Mouse (Mus musculus) hindbrain, embryonic 14.5 days (tissue): Measurements from ENCODE around the gene Kcnj11. TPM values are rescaled to one million over a fixed set of nuclear protein-coding genes. Genes with fewer than 3 reads are reported as not detected.

Experiments
- ATAC-seq: fragments of 200-750 bp; cut with Nextera tagmentation; 2 replicates; pipeline ENCODE4 v1.8.0; 2017; ENCODE audit warnings: moderate number of reproducible peaks, mild to moderate bottlenecking, moderate TSS enrichment, moderate library complexity; ENCODE audit not compliant: low FRiP score
- DNase-seq: peaks from one replicate; pipeline ENCODE4 v3.0.0-alpha.2; 2015; ENCODE audit warnings: low spot score
- H3K27ac ChIP-seq: fragments of 300-500 bp; sonication (generic); 2 replicates; pipeline ENCODE4 v1.5.1; 2014; ENCODE audit warnings: mild to moderate bottlenecking, moderate library complexity
- H3K27me3 ChIP-seq: fragments of 300-500 bp; sonication (generic); 2 replicates; pipeline ENCODE4 v1.6.1; 2014; ENCODE audit warnings: mild to moderate bottlenecking, low read length, mixed read lengths; ENCODE audit not compliant: control insufficient read depth, insufficient read depth
- H3K36me3 ChIP-seq: fragments of 300-500 bp; sonication (generic); replicated peaks from 2 replicates; pipeline ENCODE4 v1.6.1; 2014; ENCODE audit not compliant: control insufficient read depth, insufficient read depth
- H3K4me1 ChIP-seq: fragments of 300-500 bp; sonication (generic); replicated peaks from 2 replicates; pipeline ENCODE4 v1.6.1; 2014; ENCODE audit warnings: antibody characterized with exemption, low read length, mixed read lengths; ENCODE audit not compliant: control insufficient read depth, insufficient read depth
- H3K4me2 ChIP-seq: fragments of 300-500 bp; sonication (generic); replicated peaks from 2 replicates; pipeline ENCODE4 v1.6.1; 2014; ENCODE audit warnings: mild to moderate bottlenecking, moderate library complexity
- H3K4me3 ChIP-seq: fragments of 300-500 bp; sonication (generic); replicated peaks from 2 replicates; pipeline ENCODE4 v1.5.1; 2014; ENCODE audit warnings: mild to moderate bottlenecking, low read length
- H3K9ac ChIP-seq: fragments of 300-500 bp; sonication (generic); 2 replicates; pipeline ENCODE4 v1.6.1; 2014
- H3K9me3 ChIP-seq: fragments of 300-500 bp; sonication (generic); 2 replicates; pipeline ENCODE4 v1.6.1; 2016; ENCODE audit warnings: low read length; ENCODE audit not compliant: control insufficient read depth
- WGBS: fragments of 180-500 bp; shearing (Covaris S2); extraction: QIAGEN DNeasy Blood & Tissue Kit; methylation state at CpG from one replicate; pipeline ENCODE4 v1.1.7; 2014; 5-methylcytosine and 5-hydroxymethylcytosine counted together
- polyA plus RNA-seq: library from polyadenylated mRNA; unstranded; fragments of >200 nt; fragmentation: Nextera tagmentation; extraction: Ambion mirVana; gene quantifications from 2 replicates; pipeline ENCODE4 v1.2.1, GENCODE M21; 2014

Gene Kcnj11
- polyA plus RNA-seq, result 1.2 and 1.5 TPM in 2 replicates

DNA sequence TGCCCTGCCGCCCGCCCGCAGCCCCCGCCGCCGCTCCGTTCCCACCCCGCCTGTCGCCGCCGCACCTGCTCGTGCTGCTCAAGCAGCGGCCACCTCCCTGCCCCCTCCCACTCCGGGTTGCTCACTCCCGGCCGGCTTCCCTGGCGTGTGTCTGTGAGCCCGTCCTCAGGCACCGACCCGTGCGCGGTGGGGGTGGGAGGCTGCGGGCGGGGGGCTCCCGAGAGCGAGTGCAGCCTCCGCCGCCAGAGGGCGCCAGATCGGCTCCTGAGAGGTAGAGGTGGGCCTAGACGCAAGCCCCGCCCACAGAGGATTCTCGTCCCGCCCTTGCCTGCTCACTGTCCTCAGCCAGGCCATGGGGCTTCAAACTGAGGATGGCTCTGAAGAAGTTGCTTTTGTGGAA lies at the start of gene Kcnj11:
Gene Kcnj11 (minus strand): TSS at position 202 of the 400 bp plus-strand sequence.
- Histone ChIP-seq H3K4me1 (peaks cover 8% of the 10 kb centered on the region), H3K9me3 (no peaks in the 10 kb centered on the region), H3K9ac (peak within 1 kb of the TSS; percentile 85), H3K27ac (0 out of 2 replicates have a peak within 1 kb of the TSS, but pooled peaks have one; percentile 29), H3K27me3 (no peaks in the 10 kb centered on the region), H3K4me2 (peak within 1 kb of the TSS; percentile 77), H3K4me3 (peak within 1 kb of the TSS; percentile 66), H3K36me3 (no peaks in the 10 kb centered on the region)
- DNase-seq, result peak; percentile 94
- WGBS, result 1% methylated on average over 31 of the region's 34 CpGs
- peak; percentile 81 for ATAC-seq

DNA sequence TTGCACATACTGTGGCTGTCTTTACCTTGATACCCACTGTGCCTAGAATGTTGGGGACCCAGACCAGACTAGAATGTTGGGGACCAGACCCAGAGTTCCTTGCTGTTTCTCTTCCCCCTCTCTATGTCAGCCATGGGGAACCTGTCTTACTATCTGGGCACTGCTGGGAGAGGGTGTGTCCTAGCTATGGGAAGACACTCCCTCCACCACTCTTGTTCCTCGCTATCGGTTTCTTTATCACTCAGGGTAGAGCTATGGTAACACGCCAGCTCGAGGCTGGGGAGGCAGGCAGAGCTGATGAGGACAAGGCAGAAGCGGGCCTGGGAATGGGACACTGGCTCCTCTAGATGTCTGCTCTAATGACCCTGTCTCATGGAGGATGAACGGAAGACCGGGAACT lies 46.9 kb upstream of the Kcnj11 start:
- H3K9me3 ChIP-seq, result no peaks in the 10 kb centered on the region
- H3K36me3 ChIP-seq, result no peaks in the 10 kb centered on the region
- ATAC-seq, result no peak
- H3K27ac ChIP-seq, result no peak overlapping the region
- H3K4me3 ChIP-seq, result no peak overlapping the region
- no peaks in the 10 kb centered on the region for H3K27me3 ChIP-seq
- no peak for DNase-seq
- no peaks in the 10 kb centered on the region for H3K4me1 ChIP-seq
- WGBS, result 89% methylated on average over 7 of the region's 7 CpGs
- no peak overlapping the region for H3K9ac ChIP-seq
- no peak overlapping the region for H3K4me2 ChIP-seq

DNA sequence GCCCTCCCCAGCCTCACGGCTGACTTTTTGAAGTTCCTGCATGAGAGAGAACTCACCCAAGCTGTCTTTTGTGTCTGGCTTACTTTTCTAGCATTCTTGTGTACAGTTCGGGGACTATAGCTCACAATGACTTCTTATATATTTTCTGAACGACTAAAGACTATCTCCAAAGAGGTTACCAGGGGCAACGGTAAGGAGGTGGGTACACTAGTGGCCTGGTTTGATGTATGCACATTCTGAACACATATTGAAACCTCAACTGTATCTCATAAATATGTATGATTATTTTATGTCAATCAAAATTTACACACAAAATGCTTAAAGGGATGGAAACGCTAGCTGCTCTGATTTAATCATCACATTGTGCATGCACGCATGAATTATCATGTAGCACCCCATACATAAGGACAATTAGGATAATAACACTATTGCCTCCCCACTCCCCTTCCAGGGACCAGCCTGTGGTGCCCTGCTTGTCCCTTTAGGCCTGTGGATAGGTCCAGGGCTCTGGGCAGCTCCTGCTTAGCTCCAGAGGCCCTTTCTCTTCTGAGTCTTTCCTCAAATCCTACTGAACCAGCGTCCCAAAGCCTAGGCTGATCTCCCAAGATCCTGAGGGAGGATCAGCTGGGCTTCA lies 46.2 kb upstream of the Kcnj11 start:
- ATAC-seq (no peak; the same call in 1 of the 2 replicates), DNase-seq (no peak)
- Histone ChIP-seq H3K9me3 (no peaks in the 10 kb centered on the region), H3K9ac (no peak overlapping the region), H3K4me3 (no peak overlapping the region), H3K36me3 (no peaks in the 10 kb centered on the region), H3K27ac (no peak overlapping the region), H3K4me2 (no peak overlapping the region), H3K4me1 (no peaks in the 10 kb centered on the region), H3K27me3 (no peaks in the 10 kb centered on the region)
- WGBS, result 53% methylated on average over 7 of the region's 7 CpGs

DNA sequence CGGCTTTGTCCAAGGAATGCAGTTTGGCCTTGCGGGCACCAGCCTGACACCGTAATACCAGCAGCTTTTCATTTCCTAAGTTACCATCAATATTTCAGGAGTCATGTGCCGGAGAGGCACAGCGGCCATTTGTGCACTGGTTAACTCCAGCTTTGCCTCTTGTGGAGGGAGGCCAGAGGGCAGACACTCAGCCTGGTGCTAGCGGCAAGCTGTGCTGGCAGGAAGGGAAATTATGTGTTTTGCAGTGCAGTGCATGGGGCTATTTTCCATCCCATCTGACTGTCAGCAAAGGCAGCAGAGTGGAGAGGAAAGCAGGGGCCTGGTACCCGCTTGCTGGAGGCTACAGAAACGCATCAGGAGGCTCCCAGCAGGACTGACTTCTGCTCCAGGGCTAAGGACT lies 43.5 kb upstream of the Kcnj11 start:
- 52% methylated on average over 8 of the region's 8 CpGs for whole genome bisulfite sequencing
- no peak overlapping the region for H3K4me2 ChIP-seq
- H3K9me3 ChIP-seq, result no peaks in the 10 kb centered on the region
- H3K4me1 ChIP-seq, result no peaks in the 10 kb centered on the region
- H3K36me3 ChIP-seq, result no peaks in the 10 kb centered on the region
- peak overlapping the region; percentile 27; the same call in 1 of the 2 replicates for H3K27ac ChIP-seq
- ATAC-seq, result peak; percentile 38; the same call in 1 of the 2 replicates
- DNase-seq, result no peak
- H3K27me3 ChIP-seq, result no peaks in the 10 kb centered on the region
- H3K4me3 ChIP-seq, result no peak overlapping the region
- H3K9ac ChIP-seq, result 0 out of 2 replicates have a peak overlapping the region, but pooled peaks have one; percentile 1

DNA sequence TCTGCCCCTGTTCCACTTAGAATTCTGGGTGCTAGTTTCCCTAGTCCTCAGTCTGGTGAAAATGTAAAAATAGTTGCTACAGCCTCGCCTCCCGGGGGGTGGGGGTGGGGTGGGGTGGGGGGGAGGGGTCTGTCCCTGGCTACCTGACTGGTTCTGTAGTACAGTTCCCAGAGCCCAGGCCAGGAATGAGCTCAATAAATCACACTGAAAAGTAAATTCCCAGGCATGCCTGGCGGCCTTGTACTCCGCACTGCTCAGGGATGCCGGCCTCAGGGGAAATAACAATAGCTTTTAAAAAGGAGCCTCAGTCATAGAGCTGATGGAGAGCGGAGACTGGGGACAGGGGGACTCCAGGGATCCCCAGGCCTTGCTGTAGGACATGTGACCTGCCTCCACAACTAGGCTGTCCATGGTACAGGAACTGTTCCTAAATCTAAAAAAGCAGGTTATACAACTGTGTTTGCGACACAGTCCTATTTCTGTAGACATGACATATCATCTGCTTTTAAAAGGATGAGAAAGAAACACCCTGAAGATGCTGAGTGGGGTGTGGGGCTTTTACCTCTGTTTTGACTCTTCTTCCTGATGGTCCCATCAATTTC lies 37.9 kb upstream of the Kcnj11 start:
- DNase-seq (no peak), ATAC-seq (no peak)
- H3K27ac ChIP-seq, result no peak overlapping the region
- H3K4me1 ChIP-seq, result peaks cover 5% of the 10 kb centered on the region
- WGBS, result 29% methylated on average over 7 of the region's 7 CpGs
- H3K4me2 ChIP-seq, result no peak overlapping the region
- H3K9ac ChIP-seq, result no peak overlapping the region
- H3K4me3 ChIP-seq, result no peak overlapping the region
- no peaks in the 10 kb centered on the region for H3K27me3 ChIP-seq
- no peaks in the 10 kb centered on the region for H3K9me3 ChIP-seq
- H3K36me3 ChIP-seq, result no peaks in the 10 kb centered on the region

DNA sequence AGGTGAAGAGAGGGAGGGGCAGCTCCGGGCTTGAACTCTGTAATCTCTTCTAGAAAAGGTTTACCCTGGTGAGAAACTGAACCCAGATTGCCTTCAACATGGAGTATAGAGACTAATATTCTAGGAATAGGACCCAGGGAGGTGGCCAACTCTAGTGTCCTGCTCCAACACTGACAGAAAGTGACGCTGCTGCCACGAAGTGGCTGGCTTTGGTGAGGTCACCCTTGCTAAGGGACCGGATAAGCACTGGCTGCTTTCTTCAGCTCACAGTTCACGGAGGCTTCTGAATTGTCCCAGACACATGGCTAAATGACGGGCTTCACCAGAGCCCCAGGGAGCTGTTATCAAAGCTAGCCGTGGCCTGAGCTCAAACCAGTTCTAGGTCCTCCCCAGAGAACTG lies 33.3 kb upstream of the Kcnj11 start:
- Histone ChIP-seq H3K9ac (no peak overlapping the region), H3K9me3 (no peaks in the 10 kb centered on the region), H3K4me3 (no peak overlapping the region), H3K4me2 (no peak overlapping the region), H3K27ac (no peak overlapping the region), H3K36me3 (no peaks in the 10 kb centered on the region), H3K27me3 (no peaks in the 10 kb centered on the region), H3K4me1 (peaks cover 15% of the 10 kb centered on the region)
- 31% methylated on average over 7 of the region's 7 CpGs for WGBS
- ATAC-seq, result no peak
- DNase-seq, result no peak

DNA sequence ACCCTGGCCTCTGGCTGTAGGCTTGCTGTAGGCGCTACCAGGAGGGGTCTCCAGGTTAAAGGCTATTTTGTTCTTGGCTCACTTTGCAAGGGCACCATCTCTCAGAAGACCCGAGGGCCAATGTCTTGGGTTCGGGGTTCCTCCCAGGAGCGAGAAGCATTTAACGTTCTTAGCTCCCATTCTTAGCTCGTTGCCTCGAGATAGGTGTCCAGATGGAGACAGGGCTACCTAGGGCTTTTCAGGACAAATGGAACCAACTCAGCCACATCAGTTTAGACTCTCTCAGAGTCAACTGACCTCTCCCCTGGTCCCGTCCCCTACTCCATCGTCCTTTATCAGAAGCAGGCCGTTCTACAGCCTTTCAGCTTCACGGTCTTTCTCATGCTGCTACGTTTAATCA lies 31.7 kb upstream of the Kcnj11 start:
- Histone ChIP-seq H3K4me3 (no peak overlapping the region), H3K36me3 (no peaks in the 10 kb centered on the region), H3K9me3 (no peaks in the 10 kb centered on the region), H3K4me2 (no peak overlapping the region), H3K9ac (no peak overlapping the region), H3K4me1 (peaks cover 15% of the 10 kb centered on the region), H3K27me3 (no peaks in the 10 kb centered on the region), H3K27ac (no peak overlapping the region)
- ATAC-seq (no peak), DNase-seq (no peak)
- WGBS, result 87% methylated on average over 12 of the region's 12 CpGs

DNA sequence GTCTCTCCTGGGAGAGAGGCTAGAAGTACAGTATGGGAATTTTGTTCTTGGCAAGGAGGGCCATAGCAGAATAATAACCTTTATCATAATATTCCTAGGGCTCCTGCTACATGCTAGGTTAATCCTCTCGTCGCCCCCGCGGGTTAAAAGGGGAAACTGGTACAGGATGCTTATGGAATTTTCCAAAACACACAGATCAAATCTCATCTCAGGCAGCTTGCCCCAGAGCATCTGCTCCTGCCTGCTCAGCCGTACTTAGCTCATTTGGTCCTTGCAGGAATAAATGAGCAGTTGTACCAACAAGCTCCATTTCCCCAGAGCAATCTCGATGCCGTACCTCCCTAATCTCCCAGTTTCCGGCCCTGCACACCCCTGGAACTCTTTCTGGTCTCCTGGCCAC lies 31.2 kb upstream of the Kcnj11 start:
- Histone ChIP-seq H3K4me2 (no peak overlapping the region), H3K9me3 (no peaks in the 10 kb centered on the region), H3K27ac (no peak overlapping the region), H3K36me3 (no peaks in the 10 kb centered on the region), H3K9ac (no peak overlapping the region), H3K4me1 (peaks cover 15% of the 10 kb centered on the region), H3K4me3 (no peak overlapping the region), H3K27me3 (no peaks in the 10 kb centered on the region)
- DNase-seq (no peak), ATAC-seq (no peak)
- WGBS, result 52% methylated on average over 8 of the region's 8 CpGs

DNA sequence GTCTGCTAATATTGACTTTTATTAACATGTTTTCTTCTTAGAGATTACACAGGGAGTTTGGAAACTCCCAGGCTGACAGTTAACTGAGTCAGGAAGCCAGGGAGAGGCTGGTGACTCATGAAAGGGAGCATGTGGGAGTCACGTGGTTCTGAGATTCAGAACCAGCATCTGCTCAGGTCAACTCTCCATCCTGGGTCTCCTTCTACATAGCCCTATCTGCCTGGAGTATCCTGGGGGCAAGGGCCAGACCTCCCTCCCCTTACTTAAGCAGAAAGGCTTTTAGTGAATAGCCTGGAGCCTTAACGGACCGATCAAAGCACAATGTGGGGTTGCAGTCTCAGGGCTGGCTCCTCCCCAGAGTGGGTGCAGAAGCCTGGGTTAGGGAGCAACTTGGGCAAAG lies 30.7 kb upstream of the Kcnj11 start:
- ATAC-seq (no peak), DNase-seq (no peak)
- H3K9ac ChIP-seq, result no peak overlapping the region
- peaks cover 15% of the 10 kb centered on the region for H3K4me1 ChIP-seq
- H3K9me3 ChIP-seq, result no peaks in the 10 kb centered on the region
- H3K4me2 ChIP-seq, result no peak overlapping the region
- WGBS, result 25% methylated on average over 3 of the region's 3 CpGs
- H3K27me3 ChIP-seq, result no peaks in the 10 kb centered on the region
- no peaks in the 10 kb centered on the region for H3K36me3 ChIP-seq
- no peak overlapping the region for H3K27ac ChIP-seq
- H3K4me3 ChIP-seq, result no peak overlapping the region
